Mouse (Mus musculus) lung, postnatal 0 days (tissue): ENCODE results near the gene Cc2d2b. TPM values are rescaled to one million over a fixed set of nuclear protein-coding genes. Genes with fewer than 3 reads are reported as not detected.

Experiments used
- ATAC-seq: fragments of 200-750 bp; cut with Nextera tagmentation; 2 replicates; pipeline ENCODE4 v1.8.0; 2017; ENCODE audit warnings: moderate library complexity
- DNase-seq: peaks from one replicate; pipeline ENCODE4 v3.0.0-alpha.2; 2016; ENCODE audit warnings: low spot score
- H3K27ac ChIP-seq: fragments of 300-500 bp; sonication (generic); 2 replicates; pipeline ENCODE4 v1.5.1; 2014; ENCODE audit warnings: antibody characterized with exemption, mild to moderate bottlenecking, low read length, mixed read lengths
- H3K27me3 ChIP-seq: fragments of 300-500 bp; sonication (generic); replicated peaks from 2 replicates; pipeline ENCODE4 v1.6.1; 2014; ENCODE audit warnings: low read length, mixed read lengths; ENCODE audit not compliant: insufficient read depth
- H3K36me3 ChIP-seq: fragments of 300-500 bp; sonication (generic); 2 replicates; pipeline ENCODE4 v1.6.1; 2014; ENCODE audit warnings: low read length, mixed read lengths; ENCODE audit not compliant: insufficient read depth
- H3K4me1 ChIP-seq: fragments of 300-500 bp; sonication (generic); 2 replicates; pipeline ENCODE4 v1.6.1; 2014; ENCODE audit warnings: antibody characterized with exemption, low read depth, low read length, mixed read lengths; ENCODE audit not compliant: insufficient read depth
- H3K4me2 ChIP-seq: fragments of 300-500 bp; sonication (generic); replicated peaks from 2 replicates; pipeline ENCODE4 v1.6.1; 2014; ENCODE audit warnings: low read depth, mild to moderate bottlenecking, low read length, moderate library complexity, mixed read lengths
- H3K4me3 ChIP-seq: fragments of 300-500 bp; sonication (generic); 2 replicates; pipeline ENCODE4 v1.5.1; 2014; ENCODE audit warnings: low read depth, low read length
- H3K9ac ChIP-seq: fragments of 300-500 bp; sonication (generic); replicated peaks from 2 replicates; pipeline ENCODE4 v1.6.1; 2014; ENCODE audit warnings: low read depth, mild to moderate bottlenecking
- H3K9me3 ChIP-seq: fragments of 300-500 bp; sonication (generic); 2 replicates; pipeline ENCODE4 v1.6.1; 2016; ENCODE audit warnings: low read length, mixed read lengths
- CTCF ChIP-seq: IDR thresholded peaks from 2 replicates; pipeline ENCODE4 v1.5.1; 2016; ENCODE audit warnings: antibody characterized with exemption, mild to moderate bottlenecking
- EP300 ChIP-seq: IDR thresholded peaks from 2 replicates; pipeline ENCODE4 v1.6.1; 2016; ENCODE audit warnings: antibody characterized with exemption, mild to moderate bottlenecking, control low read depth
- WGBS: fragments of 180-500 bp; shearing (Covaris S2); extraction: QIAGEN DNeasy Blood & Tissue Kit; methylation state at CpG from one replicate; pipeline ENCODE4 v1.1.7; 2014; 5-methylcytosine and 5-hydroxymethylcytosine counted together
- polyA plus RNA-seq: library from polyadenylated mRNA; unstranded; fragments of >200 nt; fragmentation: Nextera tagmentation; extraction: Ambion mirVana; gene quantifications from 2 replicates; pipeline ENCODE4 v1.2.1, GENCODE M21; 2015

Cc2d2b gene
- 0.21 and 0.33 TPM in 2 replicates for polyA plus RNA-seq

- no peak within 1 kb of the TSS for H3K9ac ChIP-seq
- no peak within 1 kb of the TSS for H3K27ac ChIP-seq
- ATAC-seq (no peak; the same call in 1 of the 2 replicates), DNase-seq (no peak)
- no peaks in the 10 kb centered on the region for H3K27me3 ChIP-seq
- no peak for TF ChIP-seq CTCF
- H3K4me1 ChIP-seq = no peaks in the 10 kb centered on the region
- no peak within 1 kb of the TSS for H3K4me3 ChIP-seq
- 63% methylated on average over 12 of the region's 17 CpGs for WGBS
- no peaks in the 10 kb centered on the region for H3K36me3 ChIP-seq
- H3K4me2 ChIP-seq = no peak within 1 kb of the TSS
- no peaks in the 10 kb centered on the region for H3K9me3 ChIP-seq
These were observed at the start of gene Cc2d2b for GRCm38 (mm10) chr19:40748559-40748958. Cc2d2b (plus strand) TSS chr19:40748753.

DNA sequence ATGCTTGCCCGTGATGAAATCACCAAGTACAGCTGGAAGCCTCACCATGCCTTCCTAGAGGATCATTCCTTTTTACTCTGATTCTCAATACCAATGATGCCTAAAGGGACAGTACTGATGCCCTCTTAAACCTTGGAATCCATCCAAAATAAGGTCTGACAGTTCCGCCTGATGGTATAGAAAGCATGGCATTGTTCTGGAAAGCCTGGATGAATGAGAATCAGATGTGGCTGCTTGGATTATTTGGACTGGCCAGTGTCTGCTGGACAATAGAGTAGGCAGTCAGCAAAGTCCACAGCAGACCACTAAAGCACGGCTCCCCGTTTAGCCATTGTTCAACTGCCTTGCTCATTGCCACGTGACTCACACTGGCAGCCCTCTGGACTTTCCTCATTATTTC, 48.7 kb upstream of the Cc2d2b start:
- DNase-seq (no peak), ATAC-seq (no peak)
- no peak for TF ChIP-seq CTCF
- TF ChIP-seq EP300 = no peak
- Histone ChIP-seq H3K9ac (no peak overlapping the region), H3K9me3 (no peaks in the 10 kb centered on the region), H3K4me1 (no peaks in the 10 kb centered on the region), H3K4me3 (no peak overlapping the region), H3K27me3 (no peaks in the 10 kb centered on the region), H3K27ac (no peak overlapping the region), H3K36me3 (no peaks in the 10 kb centered on the region), H3K4me2 (no peak overlapping the region)
- WGBS = 77% methylated on average over 5 of the region's 5 CpGs

DNA sequence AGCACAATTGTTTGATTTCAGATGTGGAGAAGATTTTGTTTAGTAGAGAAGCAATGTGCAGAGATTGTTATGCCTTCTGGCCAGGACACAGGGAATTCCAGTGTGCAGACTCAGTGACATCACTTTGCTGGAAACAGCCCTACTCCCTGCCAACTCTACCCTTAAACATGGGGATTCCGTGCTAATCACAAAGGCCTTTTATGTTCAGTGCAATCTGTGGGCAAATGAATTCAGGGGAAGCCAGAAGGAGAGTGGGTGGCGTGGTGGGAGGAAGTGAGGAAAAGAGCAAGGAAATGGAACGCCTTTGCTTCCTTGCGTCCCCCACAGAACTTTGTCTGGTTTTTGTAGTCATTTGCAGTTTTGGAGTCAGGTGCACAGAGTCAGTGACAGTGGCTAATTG, 46.1 kb upstream of the Cc2d2b start:
- TF ChIP-seq EP300 = no peak
- TF ChIP-seq CTCF = no peak
- no peaks in the 10 kb centered on the region for H3K9me3 ChIP-seq
- H3K36me3 ChIP-seq = no peaks in the 10 kb centered on the region
- H3K27ac ChIP-seq = no peak overlapping the region
- no peak overlapping the region for H3K9ac ChIP-seq
- H3K4me3 ChIP-seq = no peak overlapping the region
- 43% methylated on average over 4 of the region's 4 CpGs for WGBS
- no peak overlapping the region for H3K4me2 ChIP-seq
- H3K27me3 ChIP-seq = no peaks in the 10 kb centered on the region
- no peaks in the 10 kb centered on the region for H3K4me1 ChIP-seq
- ATAC-seq (peak; percentile 21; the same call in 1 of the 2 replicates), DNase-seq (peak; percentile 24)

GRCm38 (mm10) chr19:40712889-40713628, 35.5 kb upstream of the Cc2d2b start:
- Histone ChIP-seq H3K4me1 (no peaks in the 10 kb centered on the region), H3K36me3 (no peaks in the 10 kb centered on the region), H3K4me2 (no peak overlapping the region), H3K4me3 (no peak overlapping the region), H3K27me3 (no peaks in the 10 kb centered on the region), H3K27ac (no peak overlapping the region), H3K9ac (no peak overlapping the region), H3K9me3 (no peaks in the 10 kb centered on the region)
- no peak for DNase-seq
- ATAC-seq = no peak
- WGBS = 74% methylated on average over 14 of the region's 16 CpGs
- no peak for TF ChIP-seq CTCF
- TF ChIP-seq EP300 = no peak

- Histone ChIP-seq H3K4me2 (no peak overlapping the region), H3K27me3 (no peaks in the 10 kb centered on the region), H3K9me3 (no peaks in the 10 kb centered on the region), H3K27ac (no peak overlapping the region), H3K4me1 (no peaks in the 10 kb centered on the region), H3K4me3 (no peak overlapping the region), H3K9ac (no peak overlapping the region), H3K36me3 (no peaks in the 10 kb centered on the region)
- no peak for DNase-seq
- no peak for ATAC-seq
- TF ChIP-seq EP300 (no peak), CTCF (no peak)
- WGBS = 46% methylated on average over 5 of the region's 5 CpGs
These were observed 33.9 kb upstream of the Cc2d2b start for GRCm38 (mm10) chr19:40714700-40715099.

- Histone ChIP-seq H3K27ac (no peak overlapping the region), H3K4me3 (no peak overlapping the region), H3K9me3 (no peaks in the 10 kb centered on the region), H3K4me1 (no peaks in the 10 kb centered on the region), H3K9ac (no peak overlapping the region), H3K36me3 (no peaks in the 10 kb centered on the region), H3K4me2 (no peak overlapping the region), H3K27me3 (no peaks in the 10 kb centered on the region)
- no peak for TF ChIP-seq CTCF
- no peak for TF ChIP-seq EP300
- no peak for ATAC-seq
- 54% methylated on average over 6 of the region's 6 CpGs for WGBS
- DNase-seq = no peak
These were observed 31.6 kb upstream of the Cc2d2b start for GRCm38 (mm10) chr19:40716981-40717380.
